Mouse (Mus musculus) cortical plate, adult 2 months (tissue): ENCODE measurements around the gene Tmcc2.

Experiments used
- CTCF ChIP-seq: fragments of 200-500 bp; IDR thresholded peaks from 2 replicates; pipeline ENCODE4 v1.5.1; 2011; ENCODE audit warnings: mild to moderate bottlenecking, control low read depth, low read length; ENCODE audit not compliant: insufficient read depth; ENCODE audit errors: extremely low read depth
- POLR2A ChIP-seq: fragments of 200-500 bp; IDR thresholded peaks from 2 replicates; pipeline ENCODE4 v1.6.1; 2011; ENCODE audit warnings: mild to moderate bottlenecking, low read length, control low read depth; ENCODE audit not compliant: insufficient read depth; ENCODE audit errors: extremely low read depth

DNA sequence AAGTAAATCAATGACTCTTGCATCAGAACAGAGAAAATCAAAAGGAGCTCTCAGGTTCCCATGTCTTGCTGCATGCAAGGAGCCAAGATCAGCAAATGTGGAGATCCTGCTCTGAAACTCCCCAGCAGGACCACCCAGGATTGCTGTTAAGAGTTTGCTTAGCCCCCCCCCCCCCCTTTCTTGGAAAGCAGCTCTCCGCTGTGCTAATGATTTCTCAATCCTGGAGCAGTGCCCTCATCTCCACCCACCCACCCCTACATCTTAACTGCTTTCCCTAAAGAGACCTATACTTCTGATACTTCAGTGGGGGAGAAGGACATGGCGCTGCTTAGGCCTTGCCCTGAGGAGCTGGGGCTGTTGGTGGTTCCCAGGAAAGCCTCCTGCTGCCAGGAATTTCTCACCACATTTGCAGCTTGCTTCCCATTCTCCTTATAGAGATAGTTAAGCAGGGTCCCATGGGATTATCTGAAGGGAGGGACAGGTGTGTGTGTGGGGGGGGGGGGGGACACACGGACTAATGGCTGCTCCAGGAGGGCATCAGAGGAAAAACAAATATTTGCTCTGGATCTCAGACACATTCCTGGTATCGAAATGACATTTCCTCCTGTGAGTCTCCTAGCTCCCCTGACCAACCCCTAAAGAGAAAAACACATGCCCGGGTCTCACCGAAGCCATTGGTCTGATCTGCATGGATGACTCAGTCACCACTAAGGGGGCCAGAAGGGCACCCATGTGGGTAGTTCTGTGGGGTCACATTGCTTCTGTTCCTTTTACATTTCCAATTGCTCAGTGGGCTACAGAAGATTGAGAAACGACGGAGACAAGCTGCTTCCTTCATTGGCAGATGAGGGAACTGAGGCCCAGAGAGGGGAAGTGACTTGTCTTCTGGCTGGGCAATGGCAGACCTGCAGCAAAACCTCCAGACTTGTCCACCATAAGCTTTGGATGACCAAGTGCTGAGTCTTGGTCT, 72.9 kb downstream of the Tmcc2 start:
- TF ChIP-seq CTCF (no peak), POLR2A (no peak)
